Mouse (Mus musculus) brain, embryonic 18.5 days (tissue): Measurements from ENCODE around the gene Gpr87.
"Not testable (repeated sequence)": the region's sequence is repeated elsewhere in the genome, so short reads cannot be mapped to it uniquely, and the experiment has no call there.

Experiments used
- DNase-seq: peaks from one replicate; pipeline ENCODE4 v3.0.0-alpha.2; 2012; ENCODE audit warnings: low read depth, low spot score

The Gpr87 gene

GRCm38 (mm10) chr3:59187336-59187735 lies 7.6 kb downstream of the Gpr87 start:
- no peak for DNase-seq

- no peak for DNase-seq
Observed at GRCm38 (mm10) chr3:59185662-59186061, 9.2 kb downstream of the Gpr87 start.

- DNase-seq: no peak
Observed at GRCm38 (mm10) chr3:59182129-59182528, 12.8 kb downstream of the Gpr87 start.

- no peak for DNase-seq
Observed at GRCm38 (mm10) chr3:59181134-59181533, 13.8 kb downstream of the Gpr87 start.

GRCm38 (mm10) chr3:59176871-59177270 lies 18.0 kb downstream of the Gpr87 start:
- DNase-seq: no peak

GRCm38 (mm10) chr3:59175234-59175633 lies 19.7 kb downstream of the Gpr87 start:
- DNase-seq: peak; percentile 8

- DNase-seq: no peak
Observed at GRCm38 (mm10) chr3:59174426-59175154, 20.3 kb downstream of the Gpr87 start.

GRCm38 (mm10) chr3:59169921-59170627 lies 24.8 kb downstream of the Gpr87 start:
- no peak for DNase-seq

GRCm38 (mm10) chr3:59169215-59169614 lies 25.7 kb downstream of the Gpr87 start:
- DNase-seq: no peak

- DNase-seq: no peak
Observed at GRCm38 (mm10) chr3:59168476-59168875, 26.4 kb downstream of the Gpr87 start.

GRCm38 (mm10) chr3:59167417-59168054 lies 27.4 kb downstream of the Gpr87 start:
- no peak for DNase-seq

GRCm38 (mm10) chr3:59160465-59160864 lies 34.4 kb downstream of the Gpr87 start:
- DNase-seq: no peak

GRCm38 (mm10) chr3:59157048-59157447 lies 37.9 kb downstream of the Gpr87 start:
- DNase-seq: no peak

- DNase-seq: no peak
Observed at GRCm38 (mm10) chr3:59155404-59155803, 39.5 kb downstream of the Gpr87 start.

GRCm38 (mm10) chr3:59154888-59155287 lies 40.0 kb downstream of the Gpr87 start:
- DNase-seq: no peak

- no peak for DNase-seq
Observed at GRCm38 (mm10) chr3:59153424-59153823, 41.5 kb downstream of the Gpr87 start, which contains the start of gene P2ry14. TSS of gene P2ry14 (minus strand) at chr3:59153618.

- no peak for DNase-seq
Observed at GRCm38 (mm10) chr3:59150624-59151023, 44.3 kb downstream of the Gpr87 start.

- no peak for DNase-seq
Observed at GRCm38 (mm10) chr3:59149646-59150045, 45.3 kb downstream of the Gpr87 start.

- DNase-seq: no peak
Observed at GRCm38 (mm10) chr3:59145194-59145593, 49.7 kb downstream of the Gpr87 start.

- DNase-seq: no peak
Observed at GRCm38 (mm10) chr3:59141507-59142305, 53.2 kb downstream of the Gpr87 start.

- not testable (repeated sequence) for DNase-seq
Observed at GRCm38 (mm10) chr3:59140941-59141340, 54.0 kb downstream of the Gpr87 start.

- no peak for DNase-seq
Observed at GRCm38 (mm10) chr3:59140115-59140514, 54.8 kb downstream of the Gpr87 start.
